Mouse (Mus musculus) heart, postnatal 36 days (tissue): ENCODE measurements around the gene Taar8a. TPM values are rescaled to one million over a fixed set of nuclear protein-coding genes. Genes with fewer than 3 reads are reported as not detected.

ENCODE experiments used
- total RNA-seq, 2 experiments: library from RNA; stranded (reverse); gene quantifications; 2 replicates each; pipeline ENCODE4 v1.2.3; 2021

The Taar8a gene
- total RNA-seq, 2 experiments from 2014 or later = not detected

Other genes starting within 250 kb of the Taar8a start
- gene Vnn3, start 225.0 kb upstream of the Taar8a start, total RNA-seq = under 1 TPM in 1 of 2 experiments, not detected in 1; 0.28 TPM
- under 1 TPM; 0.51 to 0.83 TPM for gene Vnn1, start 181.8 kb upstream of the Taar8a start, total RNA-seq
- not detected for gene Taar1, start 156.1 kb upstream of the Taar8a start, total RNA-seq
- not detected for gene Taar2, start 137.9 kb upstream of the Taar8a start, total RNA-seq
- not detected for gene Taar3, start 126.9 kb upstream of the Taar8a start, total RNA-seq
- gene Taar4, start 116.0 kb upstream of the Taar8a start, total RNA-seq = not detected
- not detected for gene Taar5, start 105.8 kb upstream of the Taar8a start, total RNA-seq
- gene Taar6, start 90.9 kb upstream of the Taar8a start, total RNA-seq = not detected
- gene Taar7a, start 83.0 kb upstream of the Taar8a start, total RNA-seq = not detected
- not detected for gene Taar7b, start 76.6 kb upstream of the Taar8a start, total RNA-seq
- gene Taar7d, start 49.3 kb upstream of the Taar8a start, total RNA-seq = not detected
- not detected for gene Taar7e, start 38.9 kb upstream of the Taar8a start, total RNA-seq
- gene Taar7f, start 27.0 kb upstream of the Taar8a start, total RNA-seq = not detected
- gene Taar8b, start 15.8 kb downstream of the Taar8a start, total RNA-seq = not detected
- gene Taar8c, start 25.4 kb downstream of the Taar8a start, total RNA-seq = not detected
- gene Taar9, start 33.0 kb downstream of the Taar8a start, total RNA-seq = not detected
- gene Stx7, start 72.8 kb downstream of the Taar8a start, total RNA-seq = 10 to 100 TPM; 41.6 to 46.6 TPM
- under 1 TPM; 0.11 to 0.30 TPM for gene Moxd1, start 147.0 kb downstream of the Taar8a start, total RNA-seq